Mouse (Mus musculus): ENCODE measurements around the gene Spsb4.

DNA sequence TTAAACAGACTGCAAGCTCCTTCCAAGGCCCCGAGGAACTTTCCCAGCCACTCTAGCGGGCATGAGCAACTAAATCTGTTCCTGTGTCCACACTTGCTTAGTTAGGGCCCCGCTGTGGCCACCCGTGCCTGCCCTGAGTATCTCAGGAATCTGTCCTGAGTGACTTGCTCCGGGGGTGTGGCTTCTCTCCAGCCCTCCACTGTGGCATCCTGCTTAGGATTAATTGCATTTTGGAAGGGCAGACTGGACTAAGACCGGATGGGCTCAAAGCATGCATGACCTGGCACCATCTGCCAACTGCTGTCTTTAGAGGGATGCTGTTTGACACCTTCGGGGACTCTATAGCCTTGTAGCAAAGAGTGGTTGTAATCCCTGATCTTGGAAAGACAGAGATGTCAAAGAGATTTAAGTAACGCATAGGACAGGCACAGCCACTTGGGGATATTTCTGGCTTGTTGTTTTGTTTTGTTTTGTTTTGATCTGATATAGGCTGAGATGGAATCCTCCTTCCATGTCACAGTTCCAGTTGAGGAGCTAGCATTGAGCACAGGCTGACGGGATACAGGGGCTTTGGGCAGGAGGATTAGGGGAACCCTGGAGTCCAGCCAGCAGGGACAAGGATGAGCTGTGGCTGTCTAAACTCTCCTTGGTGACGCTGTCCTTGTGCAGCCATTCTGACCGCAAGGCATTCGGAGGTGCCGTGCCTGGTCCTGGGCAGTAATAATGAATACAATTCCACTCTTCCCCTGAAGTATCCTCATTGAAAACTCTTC, 55.0 kb downstream of the Spsb4 start:
- TF ChIP-seq CTCF (IDR thresholded peaks at IDR 0.05; ENCODE audit: extremely low read depth, insufficient read depth, insufficient read length, insufficient replicate concordance) (no peak), POLR2A (IDR thresholded peaks at IDR 0.05; ENCODE audit: low read depth, low read length) (no peak)

Measured in spleen, adult 2 months (tissue).